Mouse (Mus musculus): Measurements from ENCODE around the gene Lzts2. TPM values are rescaled to one million over a fixed set of nuclear protein-coding genes. Genes with fewer than 3 reads are reported as not detected.
A peak's percentile ranks its signal among the peaks of the same experiment; 100 is the strongest.

Gene Lzts2
- polyA plus RNA-seq, 1 experiment from 2014 or later: 42.2 TPM

GRCm38 (mm10) chr19:45056908-45057698 is 42.9 kb downstream of the Lzts2 start:
- peak overlapping the region; percentile 88 for H3K9ac ChIP-seq (ENCODE audit: low read length)
- peaks cover 10 to 18% of the 10 kb centered on the region in 2 experiments for H3K4me1 ChIP-seq (ENCODE audit: control insufficient read depth in 2 of 2, insufficient read depth in 2 of 2, low read length in 2 of 2)
- ATAC-seq (ENCODE audit: insufficient number of reproducible peaks, insufficient read depth, low FRiP score, low read depth): no peak
- H3K27me3 ChIP-seq (ENCODE audit: control insufficient read depth, insufficient read depth, low read length): no peaks in the 10 kb centered on the region
- peaks cover 33% of the 10 kb centered on the region for H3K36me3 ChIP-seq (ENCODE audit: control insufficient read depth, insufficient read depth, low read length)
- peak overlapping the region; percentile 83 for H3K4me2 ChIP-seq (ENCODE audit: low read length)
- H3K4me3 ChIP-seq (ENCODE audit: control insufficient read depth in 1 of 2, insufficient read depth in 1 of 2, low read depth in 1 of 2, low read length in 2 of 2): peak overlapping the region; percentile 48 to 62; a peak in 3 of 4 replicates
- H3K27ac ChIP-seq (replicated peaks in 1 of 2; ENCODE audit: control insufficient read depth in 1 of 2, insufficient read depth in 1 of 2, low read depth in 2 of 2, low read length in 2 of 2): peak overlapping the region; percentile 96 to 99
- 64% methylated on average over 7 of the region's 7 CpGs for WGBS
- no peaks in the 10 kb centered on the region for H3K9me3 ChIP-seq (ENCODE audit: control insufficient read depth, low read length)

GRCm38 (mm10) chr19:45057724-45058112 is 43.5 kb downstream of the Lzts2 start:
- WGBS: 37% methylated on average over 7 of the region's 7 CpGs
- H3K36me3 ChIP-seq (ENCODE audit: control insufficient read depth, insufficient read depth, low read length): peaks cover 26% of the 10 kb centered on the region
- no peaks in the 10 kb centered on the region for H3K9me3 ChIP-seq (ENCODE audit: control insufficient read depth, low read length)
- peaks cover 10 to 18% of the 10 kb centered on the region in 2 experiments for H3K4me1 ChIP-seq (ENCODE audit: control insufficient read depth in 2 of 2, insufficient read depth in 2 of 2, low read length in 2 of 2)
- H3K27ac ChIP-seq (replicated peaks in 1 of 2; ENCODE audit: control insufficient read depth in 1 of 2, insufficient read depth in 1 of 2, low read depth in 2 of 2, low read length in 2 of 2): peak overlapping the region; percentile 96 to 99
- H3K4me2 ChIP-seq (ENCODE audit: low read length): peak overlapping the region; percentile 83
- H3K9ac ChIP-seq (ENCODE audit: low read length): peak overlapping the region; percentile 88
- no peaks in the 10 kb centered on the region for H3K27me3 ChIP-seq (ENCODE audit: control insufficient read depth, insufficient read depth, low read length)
- peak overlapping the region; percentile 48 to 62 for H3K4me3 ChIP-seq (ENCODE audit: control insufficient read depth in 1 of 2, insufficient read depth in 1 of 2, low read depth in 1 of 2, low read length in 2 of 2)
- ATAC-seq (ENCODE audit: insufficient number of reproducible peaks, insufficient read depth, low FRiP score, low read depth): no peak

- Histone ChIP-seq H3K27ac (replicated peaks in 1 of 2; ENCODE audit: control insufficient read depth in 1 of 2, insufficient read depth in 1 of 2, low read depth in 2 of 2, low read length in 2 of 2) (peak overlapping the region; percentile 96 to 99), H3K9ac (ENCODE audit: low read length) (peak overlapping the region; percentile 88), H3K4me2 (ENCODE audit: low read length) (peak overlapping the region; percentile 83), H3K27me3 (ENCODE audit: control insufficient read depth, insufficient read depth, low read length) (no peaks in the 10 kb centered on the region), H3K36me3 (ENCODE audit: control insufficient read depth, insufficient read depth, low read length) (peaks cover 21% of the 10 kb centered on the region; the same call in 1 of the 2 replicates), H3K4me1 (ENCODE audit: control insufficient read depth in 2 of 2, insufficient read depth in 2 of 2, low read length in 2 of 2) (peaks cover 10 to 18% of the 10 kb centered on the region in 2 experiments), H3K4me3 (ENCODE audit: control insufficient read depth in 1 of 2, insufficient read depth in 1 of 2, low read depth in 1 of 2, low read length in 2 of 2) (peak overlapping the region; percentile 62 to 86), H3K9me3 (ENCODE audit: control insufficient read depth, low read length) (no peaks in the 10 kb centered on the region)
- WGBS: under 1% methylated on average over 34 of the region's 34 CpGs
- ATAC-seq (ENCODE audit: insufficient number of reproducible peaks, insufficient read depth, low FRiP score, low read depth): peak; percentile 88
Observed at GRCm38 (mm10) chr19:45058113-45058839, 44.1 kb downstream of the Lzts2 start.

- 1% methylated on average over 14 of the region's 14 CpGs for WGBS
- Histone ChIP-seq H3K9ac (ENCODE audit: low read length) (peak overlapping the region; percentile 88), H3K9me3 (ENCODE audit: control insufficient read depth, low read length) (no peaks in the 10 kb centered on the region), H3K4me3 (ENCODE audit: control insufficient read depth in 1 of 2, insufficient read depth in 1 of 2, low read depth in 1 of 2, low read length in 2 of 2) (peak overlapping the region; percentile 62 to 86), H3K36me3 (ENCODE audit: control insufficient read depth, insufficient read depth, low read length) (peaks cover 16% of the 10 kb centered on the region; the same call in 1 of the 2 replicates), H3K27me3 (ENCODE audit: control insufficient read depth, insufficient read depth, low read length) (no peaks in the 10 kb centered on the region; the same call in 1 of the 2 replicates), H3K27ac (replicated peaks in 1 of 2; ENCODE audit: control insufficient read depth in 1 of 2, insufficient read depth in 1 of 2, low read depth in 2 of 2, low read length in 2 of 2) (peak overlapping the region; percentile 96 to 99), H3K4me1 (ENCODE audit: control insufficient read depth in 2 of 2, insufficient read depth in 2 of 2, low read length in 2 of 2) (peaks cover 10 to 18% of the 10 kb centered on the region in 2 experiments), H3K4me2 (ENCODE audit: low read length) (peak overlapping the region; percentile 83)
- ATAC-seq (ENCODE audit: insufficient number of reproducible peaks, insufficient read depth, low FRiP score, low read depth): no peak
Observed at GRCm38 (mm10) chr19:45058841-45059240, 44.6 kb downstream of the Lzts2 start.

GRCm38 (mm10) chr19:45063565-45064292 is 49.5 kb downstream of the Lzts2 start:
- H3K36me3 ChIP-seq (ENCODE audit: control insufficient read depth, insufficient read depth, low read length): no peaks in the 10 kb centered on the region
- H3K4me1 ChIP-seq (ENCODE audit: control insufficient read depth in 2 of 2, insufficient read depth in 2 of 2, low read length in 2 of 2): peaks cover 0 to 8% of the 10 kb centered on the region in 2 experiments; a peak in 2 of 4 replicates
- WGBS: 41% methylated on average over 19 of the region's 20 CpGs
- ATAC-seq (ENCODE audit: insufficient number of reproducible peaks, insufficient read depth, low FRiP score, low read depth): no peak
- no peak overlapping the region for H3K4me3 ChIP-seq (ENCODE audit: control insufficient read depth in 1 of 2, insufficient read depth in 1 of 2, low read depth in 1 of 2, low read length in 2 of 2)
- no peak overlapping the region for H3K27ac ChIP-seq (replicated peaks in 1 of 2; ENCODE audit: control insufficient read depth in 1 of 2, insufficient read depth in 1 of 2, low read depth in 2 of 2, low read length in 2 of 2)
- H3K9ac ChIP-seq (ENCODE audit: low read length): no peak overlapping the region
- H3K4me2 ChIP-seq (ENCODE audit: low read length): no peak overlapping the region
- H3K27me3 ChIP-seq (ENCODE audit: control insufficient read depth, insufficient read depth, low read length): peaks cover 47% of the 10 kb centered on the region
- H3K9me3 ChIP-seq (ENCODE audit: control insufficient read depth, low read length): no peaks in the 10 kb centered on the region

GRCm38 (mm10) chr19:45065226-45065625 is 51.0 kb downstream of the Lzts2 start:
- Histone ChIP-seq H3K4me2 (ENCODE audit: low read length) (no peak overlapping the region), H3K9ac (ENCODE audit: low read length) (no peak overlapping the region), H3K4me1 (ENCODE audit: control insufficient read depth in 2 of 2, insufficient read depth in 2 of 2, low read length in 2 of 2) (no peaks in the 10 kb centered on the region), H3K4me3 (ENCODE audit: control insufficient read depth in 1 of 2, insufficient read depth in 1 of 2, low read depth in 1 of 2, low read length in 2 of 2) (no peak overlapping the region), H3K9me3 (ENCODE audit: control insufficient read depth, low read length) (no peaks in the 10 kb centered on the region), H3K27ac (replicated peaks in 1 of 2; ENCODE audit: control insufficient read depth in 1 of 2, insufficient read depth in 1 of 2, low read depth in 2 of 2, low read length in 2 of 2) (no peak overlapping the region), H3K36me3 (ENCODE audit: control insufficient read depth, insufficient read depth, low read length) (no peaks in the 10 kb centered on the region), H3K27me3 (ENCODE audit: control insufficient read depth, insufficient read depth, low read length) (peaks cover 53% of the 10 kb centered on the region)
- ATAC-seq (ENCODE audit: insufficient number of reproducible peaks, insufficient read depth, low FRiP score, low read depth): no peak
- WGBS: 7% methylated on average over 21 of the region's 21 CpGs

- Histone ChIP-seq H3K9me3 (ENCODE audit: control insufficient read depth, low read length) (no peaks in the 10 kb centered on the region), H3K4me2 (ENCODE audit: low read length) (no peak overlapping the region), H3K27ac (replicated peaks in 1 of 2; ENCODE audit: control insufficient read depth in 1 of 2, insufficient read depth in 1 of 2, low read depth in 2 of 2, low read length in 2 of 2) (no peak overlapping the region), H3K27me3 (ENCODE audit: control insufficient read depth, insufficient read depth, low read length) (peaks cover 53% of the 10 kb centered on the region), H3K9ac (ENCODE audit: low read length) (no peak overlapping the region), H3K4me3 (ENCODE audit: control insufficient read depth in 1 of 2, insufficient read depth in 1 of 2, low read depth in 1 of 2, low read length in 2 of 2) (no peak overlapping the region), H3K36me3 (ENCODE audit: control insufficient read depth, insufficient read depth, low read length) (no peaks in the 10 kb centered on the region), H3K4me1 (ENCODE audit: control insufficient read depth in 2 of 2, insufficient read depth in 2 of 2, low read length in 2 of 2) (no peaks in the 10 kb centered on the region)
- ATAC-seq (ENCODE audit: insufficient number of reproducible peaks, insufficient read depth, low FRiP score, low read depth): no peak
- WGBS: 32% methylated on average over 17 of the region's 17 CpGs
Observed at GRCm38 (mm10) chr19:45067170-45067569, 53.0 kb downstream of the Lzts2 start.

Data from heart, embryonic 14.5 days (tissue).